Mouse (Mus musculus) midbrain, embryonic 11.5 days (tissue): ENCODE results near the gene Dhrs1. TPM values are rescaled to one million over a fixed set of nuclear protein-coding genes. Genes with fewer than 3 reads are reported as not detected.

ENCODE experiments used
- ATAC-seq: fragments of 200-750 bp; cut with Nextera tagmentation; 2 replicates; pipeline ENCODE4 v1.8.0; 2017; ENCODE audit warnings: moderate TSS enrichment, moderate library complexity; ENCODE audit not compliant: low FRiP score
- DNase-seq: peaks from one replicate; pipeline ENCODE4 v3.0.0; 2015; ENCODE audit warnings: low spot score; ENCODE audit errors: missing footprints
- H3K27ac ChIP-seq: fragments of 300-500 bp; sonication (generic); 2 replicates; pipeline ENCODE4 v1.5.1; 2014; ENCODE audit warnings: low read depth, low read length
- H3K27me3 ChIP-seq: fragments of 300-500 bp; sonication (generic); 2 replicates; pipeline ENCODE4 v1.6.1; 2014; ENCODE audit warnings: mild to moderate bottlenecking, low read length, moderate library complexity, mixed read lengths; ENCODE audit not compliant: control insufficient read depth, insufficient read depth
- H3K36me3 ChIP-seq: fragments of 300-500 bp; sonication (generic); 2 replicates; pipeline ENCODE4 v1.6.1; 2014; ENCODE audit warnings: mild to moderate bottlenecking, low read length, moderate library complexity, mixed read lengths; ENCODE audit not compliant: control insufficient read depth, insufficient read depth
- H3K4me1 ChIP-seq: fragments of 300-500 bp; sonication (generic); 2 replicates; pipeline ENCODE4 v1.6.1; 2014; ENCODE audit warnings: low read length; ENCODE audit not compliant: control insufficient read depth, insufficient read depth
- H3K4me2 ChIP-seq: fragments of 300-500 bp; sonication (generic); 2 replicates; pipeline ENCODE4 v1.6.1; 2014; ENCODE audit warnings: mild to moderate bottlenecking, moderate library complexity
- H3K4me3 ChIP-seq: fragments of 300-500 bp; sonication (generic); 2 replicates; pipeline ENCODE4 v1.5.1; 2014; ENCODE audit warnings: low read depth, low read length
- H3K9ac ChIP-seq: fragments of 300-500 bp; sonication (generic); 2 replicates; pipeline ENCODE4 v1.6.1; 2014; ENCODE audit warnings: low read length
- H3K9me3 ChIP-seq: fragments of 300-500 bp; sonication (generic); 2 replicates; pipeline ENCODE4 v1.6.1; 2016; ENCODE audit warnings: low read length; ENCODE audit not compliant: control insufficient read depth
- WGBS: fragments of 180-500 bp; shearing (Covaris S2); extraction: QIAGEN DNeasy Blood & Tissue Kit; methylation state at CpG from one replicate; pipeline ENCODE4 v1.1.7; 2014; 5-methylcytosine and 5-hydroxymethylcytosine counted together
- polyA plus RNA-seq: library from polyadenylated mRNA; unstranded; fragments of >200 nt; fragmentation: Nextera tagmentation; extraction: Ambion mirVana; gene quantifications from 2 replicates; pipeline ENCODE4 v1.2.1, GENCODE M21; 2014

The Dhrs1 gene
- polyA plus RNA-seq, 1 experiment from 2014 or later: 69.5 TPM

GRCm38 (mm10) chr14:55757566-55757965 is 12.1 kb upstream of the Dhrs1 start:
- 82% methylated on average over 6 of the region's 6 CpGs for WGBS
- Histone ChIP-seq H3K27me3 (peaks cover 21% of the 10 kb centered on the region), H3K9me3 (no peaks in the 10 kb centered on the region), H3K4me2 (no peak overlapping the region), H3K36me3 (peaks cover 13% of the 10 kb centered on the region), H3K27ac (no peak overlapping the region), H3K4me1 (peaks cover 5% of the 10 kb centered on the region; the same call in 1 of the 2 replicates), H3K4me3 (no peak overlapping the region), H3K9ac (no peak overlapping the region)
- no peak for ATAC-seq
- DNase-seq: no peak

GRCm38 (mm10) chr14:55747051-55747847 is 1.8 kb upstream of the Dhrs1 start:
- Histone ChIP-seq H3K27ac (no peak overlapping the region), H3K4me3 (no peak overlapping the region), H3K9me3 (no peaks in the 10 kb centered on the region), H3K4me1 (peaks cover 15% of the 10 kb centered on the region), H3K36me3 (peaks cover 10% of the 10 kb centered on the region; the same call in 1 of the 2 replicates), H3K4me2 (no peak overlapping the region; the same call in 1 of the 2 replicates), H3K9ac (no peak overlapping the region), H3K27me3 (no peaks in the 10 kb centered on the region)
- ATAC-seq (no peak), DNase-seq (no peak)
- 92% methylated on average over 10 of the region's 10 CpGs for WGBS

- whole genome bisulfite sequencing: under 1% methylated on average over 30 of the region's 31 CpGs
- peak overlapping the region; percentile 89 for H3K4me3 ChIP-seq
- no peaks in the 10 kb centered on the region for H3K27me3 ChIP-seq
- ATAC-seq: no peak; the same call in 1 of the 2 replicates
- no peak overlapping the region for H3K27ac ChIP-seq
- no peak for DNase-seq
- peaks cover 9% of the 10 kb centered on the region; the same call in 1 of the 2 replicates for H3K36me3 ChIP-seq
- H3K4me2 ChIP-seq: peak overlapping the region; percentile 93
- H3K4me1 ChIP-seq: peaks cover 15% of the 10 kb centered on the region
- H3K9me3 ChIP-seq: no peaks in the 10 kb centered on the region
- peak overlapping the region; percentile 88 for H3K9ac ChIP-seq
Measured at GRCm38 (mm10) chr14:55745861-55746237, 359 bp upstream of the Dhrs1 start.

DNA sequence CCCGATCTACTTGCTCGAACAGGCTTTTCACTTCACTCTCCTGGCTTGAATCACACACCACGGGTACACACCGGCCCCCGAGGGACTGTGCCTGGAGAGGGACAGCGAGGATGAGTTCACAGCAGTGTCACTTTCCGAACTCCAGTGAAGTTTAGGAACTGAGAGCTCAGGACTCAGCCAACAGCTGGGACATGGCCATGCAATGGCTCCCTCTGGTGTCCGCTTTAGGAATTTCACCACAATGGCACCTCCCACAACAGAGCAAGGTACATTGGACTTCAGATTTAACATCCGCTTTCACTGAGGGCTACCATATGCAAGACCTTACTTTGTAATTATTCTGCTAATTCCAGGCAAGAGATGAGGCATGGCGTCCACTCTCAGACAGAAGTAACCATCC is 1.8 kb downstream of the Dhrs1 start:
- Histone ChIP-seq H3K9me3 (no peaks in the 10 kb centered on the region), H3K4me3 (no peak overlapping the region), H3K9ac (no peak overlapping the region; the same call in 1 of the 2 replicates), H3K36me3 (no peaks in the 10 kb centered on the region), H3K4me1 (peaks cover 15% of the 10 kb centered on the region), H3K4me2 (no peak overlapping the region), H3K27me3 (no peaks in the 10 kb centered on the region), H3K27ac (no peak overlapping the region)
- DNase-seq (peak; percentile 99), ATAC-seq (peak; percentile 33; the same call in 1 of the 2 replicates)
- 23% methylated on average over 10 of the region's 10 CpGs for WGBS

DNA sequence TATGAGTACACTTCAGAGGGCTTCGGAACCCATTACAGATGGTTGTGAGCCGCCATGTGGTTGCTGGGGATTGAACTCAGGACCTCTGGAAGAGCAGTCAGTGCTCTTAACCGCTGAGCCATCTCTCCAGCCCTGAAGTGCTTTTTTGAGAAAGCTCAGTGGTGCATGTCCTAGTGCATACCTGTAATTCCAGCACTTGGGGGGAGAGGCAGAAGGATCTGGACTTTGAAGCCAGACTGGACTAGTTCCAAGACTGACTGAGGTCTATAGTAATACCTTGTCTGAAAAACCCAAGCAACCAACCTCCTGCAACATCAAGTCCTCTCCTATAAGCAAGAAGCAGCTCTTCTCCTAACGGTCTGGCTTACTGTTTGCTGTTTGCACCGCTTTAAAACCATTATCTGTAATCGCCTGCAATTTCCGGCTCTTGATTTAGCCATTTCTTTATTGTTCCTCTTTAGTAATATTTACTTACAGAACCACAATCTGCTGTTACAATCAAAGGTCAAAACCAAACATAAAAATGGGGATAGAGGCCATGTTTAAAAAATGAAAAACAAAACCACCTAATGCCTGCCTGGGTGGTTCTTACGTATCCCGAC is 8.3 kb downstream of the Dhrs1 start:
- H3K36me3 ChIP-seq: no peaks in the 10 kb centered on the region

GRCm38 (mm10) chr14:55735758-55736157 is 9.7 kb downstream of the Dhrs1 start:
- no peak overlapping the region for H3K27ac ChIP-seq
- no peaks in the 10 kb centered on the region for H3K36me3 ChIP-seq
- H3K9me3 ChIP-seq: no peaks in the 10 kb centered on the region
- DNase-seq (no peak), ATAC-seq (no peak)
- no peak overlapping the region for H3K9ac ChIP-seq
- H3K27me3 ChIP-seq: no peaks in the 10 kb centered on the region
- no peak overlapping the region for H3K4me3 ChIP-seq
- no peak overlapping the region for H3K4me2 ChIP-seq
- no peaks in the 10 kb centered on the region for H3K4me1 ChIP-seq
- WGBS: 78% methylated on average over 4 of the region's 4 CpGs

More for the DNA sequence above, 8.3 kb downstream of the Dhrs1 start:
- no peak for DNase-seq
- Histone ChIP-seq H3K27ac (no peak overlapping the region), H3K4me1 (no peaks in the 10 kb centered on the region), H3K9ac (no peak overlapping the region), H3K27me3 (no peaks in the 10 kb centered on the region), H3K4me3 (no peak overlapping the region), H3K9me3 (no peaks in the 10 kb centered on the region), H3K4me2 (no peak overlapping the region)
- 87% methylated on average over 9 of the region's 9 CpGs for WGBS
- no peak for ATAC-seq

GRCm38 (mm10) chr14:55735334-55735733 is 10.2 kb downstream of the Dhrs1 start:
- Histone ChIP-seq H3K9ac (no peak overlapping the region), H3K9me3 (no peaks in the 10 kb centered on the region), H3K4me1 (no peaks in the 10 kb centered on the region), H3K4me2 (no peak overlapping the region), H3K27ac (no peak overlapping the region), H3K4me3 (no peak overlapping the region), H3K27me3 (no peaks in the 10 kb centered on the region), H3K36me3 (no peaks in the 10 kb centered on the region)
- ATAC-seq (no peak), DNase-seq (no peak)
- WGBS: 73% methylated on average over 3 of the region's 3 CpGs

DNA sequence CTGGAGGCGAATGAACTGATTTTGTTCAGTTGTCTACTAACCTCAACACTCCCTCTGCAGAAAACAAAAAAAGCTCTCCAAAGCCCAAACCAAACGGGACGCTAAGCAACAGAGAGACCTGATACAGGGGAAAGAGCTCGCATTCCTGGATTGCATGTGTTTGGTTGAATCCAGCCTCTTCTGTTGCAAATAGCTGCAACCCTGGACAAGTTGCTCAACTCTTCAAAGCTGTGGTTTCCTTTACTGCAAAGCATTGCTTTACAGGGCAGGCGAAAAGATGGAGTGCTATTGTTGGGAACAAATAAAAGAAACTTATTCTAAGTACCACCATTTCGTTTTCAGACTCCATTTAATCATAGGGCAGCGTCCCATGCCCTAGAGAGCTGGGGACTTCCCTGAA is 10.6 kb downstream of the Dhrs1 start:
- DNase-seq: no peak
- Histone ChIP-seq H3K36me3 (no peaks in the 10 kb centered on the region), H3K27me3 (no peaks in the 10 kb centered on the region), H3K9ac (no peak overlapping the region), H3K4me1 (no peaks in the 10 kb centered on the region), H3K9me3 (no peaks in the 10 kb centered on the region), H3K27ac (no peak overlapping the region), H3K4me3 (no peak overlapping the region), H3K4me2 (no peak overlapping the region)
- no peak for ATAC-seq
- WGBS: 80% methylated on average over 7 of the region's 7 CpGs

DNA sequence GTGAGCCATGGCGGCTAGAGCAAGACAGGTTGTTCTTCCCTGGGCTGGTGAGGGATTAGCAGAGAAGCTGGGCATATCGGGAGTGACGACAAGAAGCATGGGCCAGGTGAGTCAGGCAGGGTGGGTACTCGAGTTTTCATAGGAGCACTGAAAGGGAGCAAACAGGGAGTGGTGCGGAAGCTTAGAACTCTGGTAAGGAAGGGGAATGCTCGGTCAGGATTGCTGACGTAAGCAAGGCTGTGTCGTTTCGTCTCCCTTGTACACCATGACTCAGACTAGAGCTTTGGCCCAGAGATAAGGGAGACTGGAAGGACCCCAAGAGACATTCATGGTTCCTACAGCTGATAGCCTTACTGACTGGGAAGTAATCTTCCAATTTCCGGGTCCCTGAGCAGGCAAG is 11.6 kb downstream of the Dhrs1 start:
- ATAC-seq (no peak), DNase-seq (no peak)
- 84% methylated on average over 10 of the region's 10 CpGs for WGBS

More for the DNA sequence above, 11.6 kb downstream of the Dhrs1 start:
- Histone ChIP-seq H3K27ac (no peak overlapping the region), H3K27me3 (no peaks in the 10 kb centered on the region), H3K4me3 (no peak overlapping the region), H3K4me1 (no peaks in the 10 kb centered on the region), H3K9me3 (no peaks in the 10 kb centered on the region), H3K36me3 (no peaks in the 10 kb centered on the region), H3K4me2 (no peak overlapping the region), H3K9ac (no peak overlapping the region)
